ENCODE assay signal across 8 mouse cellular contexts in the genomic region with DNA sequence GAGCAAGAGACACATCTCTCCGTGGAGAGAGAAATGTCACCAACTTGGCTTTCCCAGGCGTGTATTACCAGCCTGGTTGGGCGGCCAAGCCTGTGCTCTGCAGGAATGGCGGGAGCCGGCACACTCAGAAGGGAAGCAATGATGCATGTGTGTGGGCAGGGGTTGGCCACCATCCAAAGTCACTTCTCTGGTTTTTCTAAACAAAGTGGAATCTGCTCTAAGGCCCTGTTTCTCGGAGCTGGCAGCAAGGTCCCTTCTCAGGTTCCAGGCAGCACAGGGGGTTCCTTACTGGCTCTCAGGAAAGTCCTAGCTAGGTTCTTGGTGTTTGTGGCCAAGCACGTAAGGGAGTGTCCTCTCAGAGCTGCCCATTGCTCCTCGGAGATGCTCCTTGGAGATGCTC. TPM values are rescaled to one million over a fixed set of nuclear protein-coding genes. Genes with fewer than 3 reads are reported as not detected.
DNase-seq lines count a peak whose midpoint lies in the region; ATAC-seq and TF ChIP-seq lines count a peak whose summit lies in the region.

No protein-coding gene starts in this region.

- TF ChIP-seq CTCF in brain, embryonic 14.5 days (IDR thresholded peaks at IDR 0.05; ENCODE audit: borderline replicate concordance, extremely low read depth, insufficient read depth, insufficient read length): no peak

- peak; percentile 79 for ATAC-seq in kidney, embryonic 16.5 days (ENCODE audit: low FRiP score, low TSS enrichment)
- no peak for ATAC-seq in hindbrain, embryonic 16.5 days
- no peak for ATAC-seq in forebrain, embryonic 14.5 days
- ATAC-seq in erythroblast, adult 5-6 weeks (replicated peaks; ENCODE audit: low FRiP score, poor library complexity, severe bottlenecking): no peak

- WGBS in kidney, embryonic 16.5 days: 31% methylated on average over 8 of the region's 8 CpGs
- 43% methylated on average over 8 of the region's 8 CpGs for WGBS in hindbrain, embryonic 16.5 days
- WGBS in forebrain, embryonic 14.5 days: 53% methylated on average over 8 of the region's 8 CpGs

- H3K4me2 ChIP-seq in kidney, embryonic 16.5 days (replicated peaks; ENCODE audit: low read depth, low read length): no peak overlapping the region
- no peak overlapping the region for H3K4me2 ChIP-seq in hindbrain, embryonic 16.5 days (ENCODE audit: low read length)
- H3K4me2 ChIP-seq in forebrain, embryonic 14.5 days (ENCODE audit: low read length): no peak overlapping the region

- H3K27me3 ChIP-seq in kidney, embryonic 16.5 days (ENCODE audit: insufficient read depth, low read length): no peaks in the 10 kb centered on the region
- no peaks in the 10 kb centered on the region for H3K27me3 ChIP-seq in hindbrain, embryonic 16.5 days (replicated peaks; ENCODE audit: control insufficient read depth, insufficient read depth, low read length)
- H3K27me3 ChIP-seq in forebrain, embryonic 14.5 days (replicated peaks; ENCODE audit: control insufficient read depth, insufficient read depth, low read length): no peaks in the 10 kb centered on the region

- H3K9me3 ChIP-seq in kidney, embryonic 16.5 days (ENCODE audit: low read length): no peaks in the 10 kb centered on the region
- no peaks in the 10 kb centered on the region for H3K9me3 ChIP-seq in hindbrain, embryonic 16.5 days (ENCODE audit: control insufficient read depth, low read length)
- no peaks in the 10 kb centered on the region for H3K9me3 ChIP-seq in forebrain, embryonic 14.5 days (replicated peaks; ENCODE audit: control insufficient read depth, low read length)

- H3K9ac ChIP-seq in kidney, embryonic 16.5 days (replicated peaks; ENCODE audit: low read length): no peak overlapping the region
- no peak overlapping the region for H3K9ac ChIP-seq in hindbrain, embryonic 16.5 days (ENCODE audit: low read depth, low read length)
- no peak overlapping the region for H3K9ac ChIP-seq in forebrain, embryonic 14.5 days (ENCODE audit: low read length)

- DNase-seq in layer of hippocampus, adult 11-12 months (ENCODE audit: low spot score): peak; percentile 74
- DNase-seq in layer of hippocampus, adult 9-10 months (ENCODE audit: low spot score): no peak
- DNase-seq in brain, embryonic 14.5 days (ENCODE audit: low read depth): peak; percentile 62
- DNase-seq in lung, postnatal 4 days: peak; percentile 60 to 64
- no peak for DNase-seq in forebrain, embryonic 14.5 days (ENCODE audit: low spot score)

- TF ChIP-seq POLR2A in brain, embryonic 14.5 days (IDR thresholded peaks at IDR 0.05; ENCODE audit: borderline replicate concordance, extremely low read depth, insufficient read depth, insufficient read length, poor library complexity, severe bottlenecking): no peak

- no peaks in the 10 kb centered on the region for H3K36me3 ChIP-seq in kidney, embryonic 16.5 days (ENCODE audit: insufficient read depth, low read length)
- no peaks in the 10 kb centered on the region for H3K36me3 ChIP-seq in hindbrain, embryonic 16.5 days (ENCODE audit: control insufficient read depth, insufficient read depth, low read length)
- no peaks in the 10 kb centered on the region for H3K36me3 ChIP-seq in forebrain, embryonic 14.5 days (ENCODE audit: control insufficient read depth, insufficient read depth, low read length)

- peak overlapping the region; percentile 63 for H3K27ac ChIP-seq in kidney, embryonic 16.5 days (ENCODE audit: low read length)
- H3K27ac ChIP-seq in hindbrain, embryonic 16.5 days (ENCODE audit: low read depth, low read length): no peak overlapping the region
- no peak overlapping the region for H3K27ac ChIP-seq in forebrain, embryonic 14.5 days (ENCODE audit: low read depth, low read length)

- no peak overlapping the region for H3K4me3 ChIP-seq in kidney, embryonic 16.5 days (ENCODE audit: low read length)
- no peak overlapping the region for H3K4me3 ChIP-seq in hindbrain, embryonic 16.5 days (ENCODE audit: low read length)
- no peak overlapping the region for H3K4me3 ChIP-seq in forebrain, embryonic 14.5 days (ENCODE audit: low read depth, low read length)

- H3K4me1 ChIP-seq in kidney, embryonic 16.5 days (ENCODE audit: insufficient read depth, low read length): peaks cover 35% of the 10 kb centered on the region
- peaks cover 12% of the 10 kb centered on the region; the same call in 1 of the 2 replicates for H3K4me1 ChIP-seq in hindbrain, embryonic 16.5 days (ENCODE audit: control insufficient read depth, insufficient read depth, low read depth, low read length)
- H3K4me1 ChIP-seq in forebrain, embryonic 14.5 days (ENCODE audit: control insufficient read depth, insufficient read depth, low read length): no peaks in the 10 kb centered on the region

RNA-seq across cellular contexts. Expression of a gene that starts 58.2 kb away (rescaled TPM):
- polyA plus RNA-seq in brain, embryonic 14.5 days (2012; rRNA removed): 1.7 and 3.1 TPM in 2 replicates
- 17.5 and 18.0 TPM in 2 replicates for polyA plus RNA-seq in kidney, embryonic 16.5 days (2015; fragmentation: Nextera tagmentation; extraction: Ambion mirVana)
- polyA plus RNA-seq in hindbrain, embryonic 16.5 days (2015; fragmentation: Nextera tagmentation; extraction: Ambion mirVana): 3.1 and 3.4 TPM in 2 replicates
- polyA plus RNA-seq in forebrain, embryonic 14.5 days (2014; fragmentation: Nextera tagmentation; extraction: Ambion mirVana): 1.6 and 2.8 TPM in 2 replicates
- total RNA-seq in erythroblast, adult 5-6 weeks (2015; ENCODE audit: low replicate concordance): 5.6 and 11.1 TPM in 2 replicates
- total RNA-seq in erythroblast, adult 5-6 weeks (2017; ENCODE audit: low replicate concordance): 7.5 and 10.3 TPM in 2 replicates

Comparison
In these comparisons a context has a peak if more than half of its experiments do, and no peak if none do; other contexts are left out.
1. DNase-seq: peak in layer of hippocampus, adult 11-12 months (single experiment), brain, embryonic 14.5 days (single experiment) and lung, postnatal 4 days (2 of 2); none in layer of hippocampus, adult 9-10 months (single experiment) and forebrain, embryonic 14.5 days (single experiment).